Mouse (Mus musculus) stomach, embryonic 14.5 days (tissue): ENCODE results near the gene Trpv6. TPM values are rescaled to one million over a fixed set of nuclear protein-coding genes. Genes with fewer than 3 reads are reported as not detected.

ENCODE experiments used
- ATAC-seq: fragments of 200-750 bp; cut with Nextera tagmentation; 2 replicates; pipeline ENCODE4 v1.8.0; 2017; ENCODE audit warnings: low read depth, moderate TSS enrichment; ENCODE audit not compliant: insufficient number of reproducible peaks, insufficient read depth, low FRiP score
- H3K27ac ChIP-seq: fragments of 300-500 bp; sonication (generic); 2 replicates; pipeline ENCODE4 v1.5.1; 2014; ENCODE audit warnings: mild to moderate bottlenecking, low read length, moderate library complexity, mixed read lengths
- H3K27me3 ChIP-seq: fragments of 300-500 bp; sonication (generic); 2 replicates; pipeline ENCODE4 v1.6.1; 2014; ENCODE audit warnings: low read length, control low read depth, mixed read lengths; ENCODE audit not compliant: control insufficient read depth, insufficient read depth
- H3K36me3 ChIP-seq: fragments of 300-500 bp; sonication (generic); 2 replicates; pipeline ENCODE4 v1.6.1; 2014; ENCODE audit warnings: mild to moderate bottlenecking, control low read depth, low read length, moderate library complexity, mixed read lengths; ENCODE audit not compliant: control insufficient read depth, insufficient read depth
- H3K4me1 ChIP-seq: fragments of 300-500 bp; sonication (generic); 2 replicates; pipeline ENCODE4 v1.6.1; 2014; ENCODE audit warnings: low read length, control low read depth, mixed read lengths; ENCODE audit not compliant: control insufficient read depth, insufficient read depth
- H3K4me2 ChIP-seq: fragments of 300-500 bp; sonication (generic); replicated peaks from 2 replicates; pipeline ENCODE4 v1.6.1; 2014; ENCODE audit warnings: low read depth, low read length, control low read depth
- H3K4me3 ChIP-seq: fragments of 300-500 bp; sonication (generic); 2 replicates; pipeline ENCODE4 v1.5.1; 2014; ENCODE audit warnings: low read depth, low read length, control low read depth
- H3K9ac ChIP-seq: fragments of 300-500 bp; sonication (generic); replicated peaks from 2 replicates; pipeline ENCODE4 v1.6.1; 2014; ENCODE audit warnings: low read depth, mild to moderate bottlenecking, control low read depth, low read length, moderate library complexity, mixed read lengths
- H3K9me3 ChIP-seq: fragments of 300-500 bp; sonication (generic); 2 replicates; pipeline ENCODE4 v1.6.1; 2016; ENCODE audit warnings: low read depth, low read length, control low read depth; ENCODE audit not compliant: control insufficient read depth
- WGBS: fragments of 180-500 bp; shearing (Covaris S2); extraction: QIAGEN DNeasy Blood & Tissue Kit; methylation state at CpG from one replicate; pipeline ENCODE4 v1.1.7; 2014; 5-methylcytosine and 5-hydroxymethylcytosine counted together
- polyA plus RNA-seq: library from polyadenylated mRNA; unstranded; fragments of >200 nt; fragmentation: Nextera tagmentation; extraction: Ambion mirVana; gene quantifications from 2 replicates; pipeline ENCODE4 v1.2.1, GENCODE M21; 2014

Trpv6 gene
- polyA plus RNA-seq, 1 experiment from 2014 or later: 6.7 TPM

DNA sequence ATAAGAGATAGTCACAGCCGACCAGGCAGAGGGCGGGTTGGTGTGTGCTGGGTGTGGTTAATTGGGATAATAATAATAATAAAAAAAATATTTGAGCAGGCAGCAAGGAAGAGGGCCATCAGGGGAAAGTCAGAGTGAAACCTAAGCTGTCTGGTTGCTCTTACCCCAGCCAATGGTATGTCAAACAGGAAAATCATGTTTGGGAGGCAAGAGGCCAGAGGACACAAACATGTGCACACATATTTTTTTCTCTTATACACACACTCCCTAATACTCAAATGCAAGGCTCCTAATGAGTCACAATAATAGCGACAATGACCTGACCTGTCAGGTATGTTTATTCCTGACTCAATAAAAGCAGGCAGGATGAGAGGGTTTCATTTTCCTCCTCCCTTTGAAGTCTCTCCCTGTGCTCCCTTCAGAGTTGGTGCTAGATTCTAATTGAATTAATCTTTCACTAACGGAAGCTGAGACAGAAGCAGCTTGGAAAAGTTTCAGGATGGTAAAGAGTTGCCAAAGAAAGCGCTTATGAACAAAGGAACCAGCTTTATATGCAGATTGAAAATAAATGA lies 59.6 kb downstream of the Trpv6 start:
- Histone ChIP-seq H3K36me3 (no peaks in the 10 kb centered on the region), H3K27me3 (no peaks in the 10 kb centered on the region), H3K4me2 (no peak overlapping the region), H3K27ac (no peak overlapping the region; the same call in 1 of the 2 replicates), H3K4me1 (no peaks in the 10 kb centered on the region), H3K9me3 (no peaks in the 10 kb centered on the region), H3K9ac (no peak overlapping the region), H3K4me3 (no peak overlapping the region)
- peak; percentile 67; the same call in 1 of the 2 replicates for ATAC-seq
- 41% methylated on average over 5 of the region's 5 CpGs for WGBS

Other genes starting within 250 kb of the Trpv6 start
- 0.69 TPM in 1 of 2 replicates, not detected in the other for gene Gm5771, start 244.0 kb downstream of the Trpv6 start, polyA plus RNA-seq
- 1.2 TPM in 1 of 2 replicates, not detected in the other for gene Gm10334, start 190.3 kb downstream of the Trpv6 start, polyA plus RNA-seq
- 3.3 TPM in 1 of 2 replicates, not detected in the other for gene Prss1, start 177.5 kb downstream of the Trpv6 start, polyA plus RNA-seq
- gene Prss2, start 114.6 kb downstream of the Trpv6 start, polyA plus RNA-seq: 6.5 TPM in 1 of 2 replicates, not detected in the other
- 11.7 and 11.8 TPM in 2 replicates for gene Ephb6, start 30.9 kb downstream of the Trpv6 start, polyA plus RNA-seq
- not detected in 2 replicates for gene Trpv5, start 44.4 kb upstream of the Trpv6 start, polyA plus RNA-seq
- 0.48 TPM in 1 of 2 replicates, not detected in the other for gene Llcfc1, start 48.0 kb upstream of the Trpv6 start, polyA plus RNA-seq
- gene Kel, start 67.9 kb upstream of the Trpv6 start, polyA plus RNA-seq: 1.2 and 1.5 TPM in 2 replicates
- not detected in 2 replicates for gene Olfr459, start 138.8 kb upstream of the Trpv6 start, polyA plus RNA-seq
- not detected in 2 replicates for gene Pip, start 211.1 kb upstream of the Trpv6 start, polyA plus RNA-seq
- not detected in 2 replicates for gene Sval2, start 216.6 kb upstream of the Trpv6 start, polyA plus RNA-seq